Mouse (Mus musculus) E14TG2a.4 (cell line): ENCODE measurements at regions not wholly inside any gene's neighbourhood (a gene's known extent, or its start where the extent isn't known, plus 50 kb on each side); places are given as distances from the start of the nearest gene placed in this dataset.

ENCODE experiments used
- H3K27me3 ChIP-seq: 2 replicates; pipeline ENCODE4 v1.6.1; 2014; ENCODE audit warnings: low read length, control low read depth; ENCODE audit not compliant: insufficient read depth
- H3K36me3 ChIP-seq: 2 replicates; pipeline ENCODE4 v1.6.1; 2014; ENCODE audit warnings: low read length, control low read depth; ENCODE audit not compliant: insufficient read depth
- H3K4me1 ChIP-seq: replicated peaks from 2 replicates; pipeline ENCODE4 v1.6.1; 2014; ENCODE audit warnings: low read depth, low read length, control low read depth
- H3K4me3 ChIP-seq: replicated peaks from 2 replicates; pipeline ENCODE4 v1.5.1; 2014; ENCODE audit warnings: mild to moderate bottlenecking, low read length
- H3K9me3 ChIP-seq: 2 replicates; pipeline ENCODE4 v1.6.1; 2014; ENCODE audit warnings: low read length, control low read depth
- CTCF ChIP-seq: conservative IDR thresholded peaks from 2 replicates; pipeline ENCODE4 v1.5.1; 2014; ENCODE audit warnings: low read length
- NANOG ChIP-seq: IDR thresholded peaks from 2 replicates; pipeline ENCODE4 v1.6.1; 2014; ENCODE audit warnings: borderline replicate concordance, low read length, mixed read lengths
- POU5F1 ChIP-seq: IDR thresholded peaks from 2 replicates; pipeline ENCODE4 v1.6.1; 2014; ENCODE audit warnings: low read length, borderline replicate concordance

- Histone ChIP-seq H3K4me1 (no peaks in the 10 kb centered on the region), H3K9me3 (no peaks in the 10 kb centered on the region), H3K36me3 (no peaks in the 10 kb centered on the region), H3K4me3 (no peak overlapping the region), H3K27me3 (no peaks in the 10 kb centered on the region)
- TF ChIP-seq NANOG, result no peak
- TF ChIP-seq POU5F1, result no peak
- no peak for TF ChIP-seq CTCF
Observed at GRCm38 (mm10) chr16:7654451-7654850, 770.5 kb downstream of the Tmem114 start.

GRCm38 (mm10) chr16:7649771-7650170, 775.2 kb downstream of the Tmem114 start:
- no peak overlapping the region for H3K4me3 ChIP-seq
- TF ChIP-seq CTCF (no peak), NANOG (no peak), POU5F1 (no peak)

GRCm38 (mm10) chr16:7647275-7647926, 777.5 kb downstream of the Tmem114 start:
- H3K4me1 ChIP-seq, result no peaks in the 10 kb centered on the region
- no peak for TF ChIP-seq CTCF
- no peak for TF ChIP-seq NANOG
- H3K27me3 ChIP-seq, result no peaks in the 10 kb centered on the region
- no peaks in the 10 kb centered on the region for H3K9me3 ChIP-seq
- no peaks in the 10 kb centered on the region for H3K36me3 ChIP-seq
- no peak overlapping the region for H3K4me3 ChIP-seq

More at GRCm38 (mm10) chr16:7649771-7650170, 775.2 kb downstream of the Tmem114 start:
- Histone ChIP-seq H3K4me1 (no peaks in the 10 kb centered on the region), H3K27me3 (no peaks in the 10 kb centered on the region), H3K36me3 (no peaks in the 10 kb centered on the region), H3K9me3 (no peaks in the 10 kb centered on the region)

- no peaks in the 10 kb centered on the region for H3K4me1 ChIP-seq
- H3K36me3 ChIP-seq, result no peaks in the 10 kb centered on the region
- H3K9me3 ChIP-seq, result no peaks in the 10 kb centered on the region
- H3K4me3 ChIP-seq, result no peak overlapping the region
- no peak for TF ChIP-seq CTCF
- TF ChIP-seq POU5F1, result no peak
- TF ChIP-seq NANOG, result no peak
- H3K27me3 ChIP-seq, result no peaks in the 10 kb centered on the region
Observed at GRCm38 (mm10) chr16:7644363-7644762, 780.6 kb downstream of the Tmem114 start.

- Histone ChIP-seq H3K36me3 (no peaks in the 10 kb centered on the region), H3K27me3 (no peaks in the 10 kb centered on the region), H3K4me3 (no peak overlapping the region), H3K4me1 (no peaks in the 10 kb centered on the region), H3K9me3 (no peaks in the 10 kb centered on the region)
- TF ChIP-seq CTCF (no peak), POU5F1 (no peak), NANOG (no peak)
Observed at GRCm38 (mm10) chr16:7638955-7639755, 785.8 kb downstream of the Tmem114 start.

- Histone ChIP-seq H3K4me3 (no peak overlapping the region), H3K36me3 (no peaks in the 10 kb centered on the region), H3K9me3 (no peaks in the 10 kb centered on the region), H3K27me3 (no peaks in the 10 kb centered on the region), H3K4me1 (no peaks in the 10 kb centered on the region)
- TF ChIP-seq CTCF, result no peak
- TF ChIP-seq NANOG, result no peak
Observed at GRCm38 (mm10) chr16:7637993-7638392, 786.9 kb downstream of the Tmem114 start.

GRCm38 (mm10) chr16:7637121-7637700, 787.7 kb downstream of the Tmem114 start:
- Histone ChIP-seq H3K27me3 (no peaks in the 10 kb centered on the region), H3K9me3 (no peaks in the 10 kb centered on the region), H3K4me1 (no peaks in the 10 kb centered on the region), H3K36me3 (no peaks in the 10 kb centered on the region), H3K4me3 (no peak overlapping the region)
- no peak for TF ChIP-seq CTCF
- TF ChIP-seq POU5F1, result no peak
- TF ChIP-seq NANOG, result no peak

GRCm38 (mm10) chr16:7636326-7636725, 788.6 kb downstream of the Tmem114 start:
- H3K4me3 ChIP-seq, result no peak overlapping the region
- H3K27me3 ChIP-seq, result no peaks in the 10 kb centered on the region
- TF ChIP-seq NANOG (no peak), POU5F1 (no peak), CTCF (no peak)
- H3K36me3 ChIP-seq, result no peaks in the 10 kb centered on the region
- no peaks in the 10 kb centered on the region for H3K4me1 ChIP-seq
- H3K9me3 ChIP-seq, result no peaks in the 10 kb centered on the region
